Mouse (Mus musculus): ENCODE data around the gene Ets1. TPM values are rescaled to one million over a fixed set of nuclear protein-coding genes. Genes with fewer than 3 reads are reported as not detected.

Gene Ets1
- polyA plus RNA-seq, 1 experiment, result 0.06 TPM

- Histone ChIP-seq H3K27me3 (ENCODE audit: control insufficient read depth) (peaks cover 42% of the 10 kb centered on the region), H3K4me3 (replicated peaks) (no peak overlapping the region), H3K36me3 (ENCODE audit: control insufficient read depth) (no peaks in the 10 kb centered on the region), H3K9me3 (ENCODE audit: control insufficient read depth, low read length) (no peaks in the 10 kb centered on the region), H3K4me1 (ENCODE audit: control insufficient read depth) (no peaks in the 10 kb centered on the region)
- TF ChIP-seq TAL1 (IDR thresholded peaks at IDR 0.05; ENCODE audit: low read length) (no peak), GATA1 (IDR thresholded peaks at IDR 0.05; ENCODE audit: low read length) (no peak)
Measured at GRCm38 (mm10) chr9:32669397-32669796, 33.4 kb downstream of the Ets1 start.

GRCm38 (mm10) chr9:32671970-32672859 is 36.2 kb downstream of the Ets1 start:
- no peaks in the 10 kb centered on the region for H3K36me3 ChIP-seq (ENCODE audit: control insufficient read depth)
- H3K4me1 ChIP-seq (ENCODE audit: control insufficient read depth), result no peaks in the 10 kb centered on the region
- no peaks in the 10 kb centered on the region for H3K9me3 ChIP-seq (ENCODE audit: control insufficient read depth, low read length)
- peaks cover 50% of the 10 kb centered on the region for H3K27me3 ChIP-seq (ENCODE audit: control insufficient read depth)
- H3K4me3 ChIP-seq (replicated peaks), result no peak overlapping the region
- TF ChIP-seq TAL1 (IDR thresholded peaks at IDR 0.05; ENCODE audit: low read length) (no peak), GATA1 (IDR thresholded peaks at IDR 0.05; ENCODE audit: low read length) (no peak)

- peaks cover 45% of the 10 kb centered on the region for H3K27me3 ChIP-seq (ENCODE audit: control insufficient read depth)
- H3K4me1 ChIP-seq (ENCODE audit: control insufficient read depth), result no peaks in the 10 kb centered on the region
- no peaks in the 10 kb centered on the region for H3K9me3 ChIP-seq (ENCODE audit: control insufficient read depth, low read length)
- no peak overlapping the region for H3K4me3 ChIP-seq (replicated peaks)
- TF ChIP-seq GATA1 (IDR thresholded peaks at IDR 0.05; ENCODE audit: low read length), result no peak
- TF ChIP-seq TAL1 (IDR thresholded peaks at IDR 0.05; ENCODE audit: low read length), result no peak
- H3K36me3 ChIP-seq (ENCODE audit: control insufficient read depth), result no peaks in the 10 kb centered on the region
Measured at GRCm38 (mm10) chr9:32673923-32674322, 37.9 kb downstream of the Ets1 start.

DNA sequence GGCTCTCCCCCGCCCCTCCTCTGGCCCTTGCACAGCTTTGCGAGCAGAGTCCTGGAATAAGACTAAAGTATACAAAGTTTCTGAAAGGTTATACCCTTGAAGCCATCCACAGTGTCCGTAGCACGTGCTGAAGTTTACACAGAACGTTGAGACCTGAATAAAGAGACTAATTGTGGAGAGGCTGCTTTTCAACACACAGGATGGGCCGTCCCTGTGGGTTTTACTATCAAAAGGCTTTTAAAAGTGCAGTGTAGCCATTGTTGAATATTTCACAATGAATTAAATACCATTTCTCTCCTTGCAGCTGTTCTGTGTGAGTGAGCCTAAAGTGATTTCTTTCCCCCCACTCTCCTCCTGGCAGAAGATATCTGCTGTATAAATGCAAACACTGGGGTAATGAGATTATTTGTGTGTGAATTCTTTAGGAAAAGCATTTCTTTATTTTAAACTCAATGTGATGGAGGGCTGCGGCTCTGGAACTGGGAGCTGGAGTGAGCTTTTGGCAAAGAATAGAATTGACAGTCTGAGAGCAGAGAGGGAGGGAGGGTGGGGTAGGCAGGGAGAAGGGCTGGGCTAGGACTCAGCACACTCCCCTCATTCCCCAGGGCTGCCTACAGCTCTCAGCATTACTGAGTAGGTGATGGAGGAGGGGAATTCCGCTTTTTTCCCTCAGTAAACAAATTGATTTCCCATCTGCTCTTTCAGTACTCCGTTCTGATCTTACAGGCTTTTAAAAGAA is 39.8 kb downstream of the Ets1 start:
- no peak overlapping the region for H3K4me3 ChIP-seq (replicated peaks)
- H3K9me3 ChIP-seq (ENCODE audit: control insufficient read depth, low read length), result no peaks in the 10 kb centered on the region
- TF ChIP-seq GATA1 (IDR thresholded peaks at IDR 0.05; ENCODE audit: low read length) (no peak), TAL1 (IDR thresholded peaks at IDR 0.05; ENCODE audit: low read length) (no peak)
- H3K27me3 ChIP-seq (ENCODE audit: control insufficient read depth), result peaks cover 41% of the 10 kb centered on the region
- no peaks in the 10 kb centered on the region for H3K4me1 ChIP-seq (ENCODE audit: control insufficient read depth)
- H3K36me3 ChIP-seq (ENCODE audit: control insufficient read depth), result no peaks in the 10 kb centered on the region

DNA sequence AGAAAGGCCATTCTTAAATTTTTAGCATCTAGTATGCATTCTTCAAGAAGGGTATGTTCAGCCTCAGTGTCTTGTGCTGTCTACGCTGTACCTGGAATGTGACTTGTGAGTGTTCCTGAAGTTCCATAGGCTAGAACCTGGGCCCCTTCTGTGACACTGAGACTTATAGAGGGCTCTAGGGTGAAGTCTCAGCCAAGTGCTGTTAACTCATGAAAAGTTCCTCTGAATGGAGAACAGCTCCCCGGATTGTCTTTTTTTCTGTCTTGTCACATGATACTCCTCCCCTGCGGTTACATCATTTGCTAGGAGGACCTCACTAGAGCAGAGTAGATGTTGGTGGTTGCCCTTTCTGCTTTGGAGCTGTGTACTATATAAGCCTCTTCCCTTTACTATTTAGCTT is 40.5 kb downstream of the Ets1 start:
- H3K27me3 ChIP-seq (ENCODE audit: control insufficient read depth), result peaks cover 35% of the 10 kb centered on the region
- TF ChIP-seq TAL1 (IDR thresholded peaks at IDR 0.05; ENCODE audit: low read length) (no peak), GATA1 (IDR thresholded peaks at IDR 0.05; ENCODE audit: low read length) (no peak)

GRCm38 (mm10) chr9:32677646-32678045 is 41.6 kb downstream of the Ets1 start:
- no peaks in the 10 kb centered on the region for H3K9me3 ChIP-seq (ENCODE audit: control insufficient read depth, low read length)
- no peaks in the 10 kb centered on the region for H3K4me1 ChIP-seq (ENCODE audit: control insufficient read depth)
- no peak overlapping the region for H3K4me3 ChIP-seq (replicated peaks)
- H3K27me3 ChIP-seq (ENCODE audit: control insufficient read depth), result peaks cover 23% of the 10 kb centered on the region
- TF ChIP-seq GATA1 (IDR thresholded peaks at IDR 0.05; ENCODE audit: low read length) (no peak), TAL1 (IDR thresholded peaks at IDR 0.05; ENCODE audit: low read length) (no peak)
- no peaks in the 10 kb centered on the region for H3K36me3 ChIP-seq (ENCODE audit: control insufficient read depth)

More for the DNA sequence above, 40.5 kb downstream of the Ets1 start:
- Histone ChIP-seq H3K4me1 (ENCODE audit: control insufficient read depth) (no peaks in the 10 kb centered on the region), H3K36me3 (ENCODE audit: control insufficient read depth) (no peaks in the 10 kb centered on the region), H3K9me3 (ENCODE audit: control insufficient read depth, low read length) (no peaks in the 10 kb centered on the region), H3K4me3 (replicated peaks) (no peak overlapping the region)

- peaks cover 17% of the 10 kb centered on the region for H3K27me3 ChIP-seq (ENCODE audit: control insufficient read depth)
- no peaks in the 10 kb centered on the region for H3K4me1 ChIP-seq (ENCODE audit: control insufficient read depth)
- TF ChIP-seq GATA1 (IDR thresholded peaks at IDR 0.05; ENCODE audit: low read length) (no peak), TAL1 (IDR thresholded peaks at IDR 0.05; ENCODE audit: low read length) (no peak)
- no peaks in the 10 kb centered on the region for H3K9me3 ChIP-seq (ENCODE audit: control insufficient read depth, low read length)
- no peak overlapping the region for H3K4me3 ChIP-seq (replicated peaks)
- no peaks in the 10 kb centered on the region for H3K36me3 ChIP-seq (ENCODE audit: control insufficient read depth)
Measured at GRCm38 (mm10) chr9:32678120-32678757, 42.2 kb downstream of the Ets1 start.

- peaks cover 8% of the 10 kb centered on the region for H3K27me3 ChIP-seq (ENCODE audit: control insufficient read depth)
Measured at GRCm38 (mm10) chr9:32679531-32679930, 43.5 kb downstream of the Ets1 start.

GRCm38 (mm10) chr9:32680201-32680600 is 44.2 kb downstream of the Ets1 start:
- H3K4me1 ChIP-seq (ENCODE audit: control insufficient read depth), result no peaks in the 10 kb centered on the region
- TF ChIP-seq TAL1 (IDR thresholded peaks at IDR 0.05; ENCODE audit: low read length), result no peak
- no peak for TF ChIP-seq GATA1 (IDR thresholded peaks at IDR 0.05; ENCODE audit: low read length)
- no peak overlapping the region for H3K4me3 ChIP-seq (replicated peaks)
- peaks cover 6% of the 10 kb centered on the region for H3K27me3 ChIP-seq (ENCODE audit: control insufficient read depth)
- H3K9me3 ChIP-seq (ENCODE audit: control insufficient read depth, low read length), result no peaks in the 10 kb centered on the region
- no peaks in the 10 kb centered on the region for H3K36me3 ChIP-seq (ENCODE audit: control insufficient read depth)

More at GRCm38 (mm10) chr9:32679531-32679930, 43.5 kb downstream of the Ets1 start:
- no peak overlapping the region for H3K4me3 ChIP-seq (replicated peaks)
- H3K36me3 ChIP-seq (ENCODE audit: control insufficient read depth), result no peaks in the 10 kb centered on the region
- H3K4me1 ChIP-seq (ENCODE audit: control insufficient read depth), result no peaks in the 10 kb centered on the region
- TF ChIP-seq TAL1 (IDR thresholded peaks at IDR 0.05; ENCODE audit: low read length), result no peak
- TF ChIP-seq GATA1 (IDR thresholded peaks at IDR 0.05; ENCODE audit: low read length), result no peak
- no peaks in the 10 kb centered on the region for H3K9me3 ChIP-seq (ENCODE audit: control insufficient read depth, low read length)
